Mouse (Mus musculus): ENCODE results near the gene Gm45062. TPM values are rescaled to one million over a fixed set of nuclear protein-coding genes. Genes with fewer than 3 reads are reported as not detected.

Gene Gm45062
- polyA plus RNA-seq, 1 experiment from 2014 or later, result 10.9 TPM

DNA sequence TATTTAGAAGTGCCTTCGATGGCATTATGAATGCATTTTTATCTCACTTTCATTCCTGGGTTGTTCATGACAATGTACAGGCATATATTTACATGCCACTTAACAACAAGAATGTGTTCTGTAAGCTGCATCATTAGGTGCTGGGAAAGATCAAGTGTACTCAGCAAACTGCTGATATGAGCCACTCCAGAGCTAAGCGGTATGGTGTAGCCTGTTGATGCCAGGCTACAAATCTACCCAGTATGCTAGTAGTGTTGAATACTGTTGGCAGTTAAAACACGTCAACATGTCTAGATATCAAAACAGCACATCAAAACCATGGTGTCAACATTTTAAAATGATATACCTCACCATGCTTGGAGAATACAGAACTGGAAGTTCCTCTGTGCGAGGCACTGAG, 150.6 kb downstream of the Gm45062 start:
- H3K27ac ChIP-seq, result no peak overlapping the region

GRCm38 (mm10) chr6:8412845-8413598, 153.8 kb downstream of the Gm45062 start:
- Histone ChIP-seq H3K36me3 (replicated peaks) (no peaks in the 10 kb centered on the region), H3K9me3 (no peaks in the 10 kb centered on the region), H3K4me1 (peaks cover 10% of the 10 kb centered on the region), H3K27me3 (replicated peaks) (no peaks in the 10 kb centered on the region), H3K27ac (0 out of 2 replicates have a peak overlapping the region, but pooled peaks have one; percentile 20), H3K9ac (no peak overlapping the region), H3K4me3 (no peak overlapping the region), H3K4me2 (peak overlapping the region; percentile 31; the same call in 1 of the 2 replicates)
- ATAC-seq (replicated peaks), result peak; percentile 51
- WGBS, result 49% methylated on average over 10 of the region's 10 CpGs

More for the DNA sequence above, 150.6 kb downstream of the Gm45062 start:
- Histone ChIP-seq H3K4me2 (no peak overlapping the region), H3K9ac (no peak overlapping the region), H3K4me1 (peaks cover 10% of the 10 kb centered on the region), H3K36me3 (replicated peaks) (no peaks in the 10 kb centered on the region), H3K9me3 (no peaks in the 10 kb centered on the region), H3K27me3 (replicated peaks) (no peaks in the 10 kb centered on the region), H3K4me3 (no peak overlapping the region)
- ATAC-seq (replicated peaks), result no peak
- WGBS, result 77% methylated on average over 4 of the region's 4 CpGs

- 44% methylated on average over 9 of the region's 9 CpGs for WGBS
- Histone ChIP-seq H3K4me2 (peak overlapping the region; percentile 31; the same call in 1 of the 2 replicates), H3K9me3 (no peaks in the 10 kb centered on the region), H3K9ac (no peak overlapping the region), H3K4me3 (peak overlapping the region; percentile 27), H3K36me3 (replicated peaks) (no peaks in the 10 kb centered on the region), H3K27me3 (replicated peaks) (no peaks in the 10 kb centered on the region), H3K4me1 (peaks cover 10% of the 10 kb centered on the region), H3K27ac (peak overlapping the region; percentile 16; the same call in 1 of the 2 replicates)
- peak; percentile 67 for ATAC-seq (replicated peaks)
Measured at GRCm38 (mm10) chr6:8414020-8414419, 154.8 kb downstream of the Gm45062 start.

DNA sequence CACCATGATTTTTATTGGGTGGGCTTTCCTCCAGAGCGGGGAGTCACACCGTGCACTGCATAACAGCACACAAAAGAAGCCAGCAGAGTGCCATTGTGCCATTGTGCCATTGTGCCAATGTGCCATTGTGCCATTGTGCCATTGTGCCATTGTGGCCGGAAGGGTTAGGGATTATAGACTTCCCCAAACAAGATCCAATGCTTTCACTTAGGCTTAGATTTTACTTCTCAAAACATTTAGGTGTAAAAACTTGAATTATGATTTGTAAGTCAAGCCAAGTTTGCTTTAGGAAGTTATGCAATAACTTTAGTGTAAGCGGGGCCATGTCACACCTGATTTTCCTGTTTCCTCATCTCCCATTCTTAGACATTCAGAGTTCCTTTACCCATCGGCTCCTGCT, 156.6 kb downstream of the Gm45062 start:
- no peaks in the 10 kb centered on the region for H3K27me3 ChIP-seq (replicated peaks)
- no peak overlapping the region for H3K27ac ChIP-seq
- H3K9me3 ChIP-seq, result no peaks in the 10 kb centered on the region
- no peak overlapping the region for H3K4me2 ChIP-seq
- no peaks in the 10 kb centered on the region for H3K36me3 ChIP-seq (replicated peaks)
- ATAC-seq (replicated peaks), result no peak
- WGBS, result 56% methylated on average over 5 of the region's 5 CpGs
- H3K4me1 ChIP-seq, result peaks cover 10% of the 10 kb centered on the region
- H3K9ac ChIP-seq, result no peak overlapping the region
- H3K4me3 ChIP-seq, result no peak overlapping the region

- ATAC-seq (replicated peaks), result no peak
- H3K4me2 ChIP-seq, result no peak overlapping the region
- H3K9ac ChIP-seq, result no peak overlapping the region
- no peak overlapping the region for H3K27ac ChIP-seq
- peaks cover 13% of the 10 kb centered on the region for H3K4me1 ChIP-seq
- H3K9me3 ChIP-seq, result no peaks in the 10 kb centered on the region
- WGBS, result 85% methylated on average over 8 of the region's 8 CpGs
- H3K27me3 ChIP-seq (replicated peaks), result no peaks in the 10 kb centered on the region
- no peak overlapping the region for H3K4me3 ChIP-seq
- H3K36me3 ChIP-seq (replicated peaks), result no peaks in the 10 kb centered on the region
Measured at GRCm38 (mm10) chr6:8416802-8417569, 157.7 kb downstream of the Gm45062 start.

DNA sequence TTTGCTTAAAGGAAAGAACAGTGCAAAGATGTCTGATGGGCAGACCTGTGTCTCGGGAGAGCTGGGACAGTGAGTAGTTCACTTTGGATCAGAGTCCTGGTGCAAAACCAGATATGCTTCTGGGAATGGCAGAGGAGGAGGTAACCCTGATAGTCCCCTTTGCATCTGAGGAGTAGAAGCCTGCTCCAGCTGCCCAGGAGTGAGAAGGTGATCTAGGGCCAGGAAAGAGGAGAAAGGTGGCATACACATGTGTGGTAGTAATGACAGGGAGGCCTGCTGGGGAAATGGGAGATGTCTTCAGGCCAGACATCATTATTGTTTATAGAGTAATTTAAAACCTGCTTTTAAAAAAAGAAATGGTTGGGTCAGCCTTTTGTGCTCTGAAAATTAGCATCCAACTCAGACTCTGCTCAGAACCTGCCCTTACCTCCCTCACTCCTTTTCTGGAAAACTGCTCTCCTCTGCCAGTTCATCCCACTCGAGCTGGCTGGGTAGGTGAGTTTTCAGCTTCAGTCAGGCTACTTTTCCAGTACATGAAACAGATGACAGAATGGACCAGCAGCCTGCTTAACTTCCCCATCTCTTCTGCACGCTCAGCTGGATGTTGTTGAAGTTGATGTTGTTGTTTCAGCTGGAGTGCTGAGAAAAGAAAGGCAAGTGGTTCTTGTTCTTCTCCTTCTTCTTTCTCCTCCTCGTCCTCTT, 160.4 kb downstream of the Gm45062 start:
- no peaks in the 10 kb centered on the region for H3K9me3 ChIP-seq
- no peak for ATAC-seq (replicated peaks)
- H3K4me2 ChIP-seq, result no peak overlapping the region
- H3K27me3 ChIP-seq (replicated peaks), result no peaks in the 10 kb centered on the region
- H3K4me1 ChIP-seq, result peaks cover 9% of the 10 kb centered on the region; the same call in 1 of the 2 replicates
- no peak overlapping the region for H3K9ac ChIP-seq
- H3K4me3 ChIP-seq, result no peak overlapping the region
- no peak overlapping the region for H3K27ac ChIP-seq
- WGBS, result 70% methylated on average over 4 of the region's 4 CpGs
- no peaks in the 10 kb centered on the region for H3K36me3 ChIP-seq (replicated peaks)

- 85% methylated on average over 1 of the region's 1 CpGs for WGBS
- no peak overlapping the region for H3K4me2 ChIP-seq
- H3K36me3 ChIP-seq (replicated peaks), result no peaks in the 10 kb centered on the region
- H3K9me3 ChIP-seq, result no peaks in the 10 kb centered on the region
- no peak overlapping the region for H3K27ac ChIP-seq
- no peak overlapping the region for H3K4me3 ChIP-seq
- no peaks in the 10 kb centered on the region for H3K27me3 ChIP-seq (replicated peaks)
- H3K9ac ChIP-seq, result no peak overlapping the region
- no peak for ATAC-seq (replicated peaks)
- H3K4me1 ChIP-seq, result peaks cover 9% of the 10 kb centered on the region; the same call in 1 of the 2 replicates
Measured at GRCm38 (mm10) chr6:8420187-8420503, 160.9 kb downstream of the Gm45062 start.

- Histone ChIP-seq H3K4me2 (no peak overlapping the region), H3K9me3 (no peaks in the 10 kb centered on the region), H3K27ac (no peak overlapping the region), H3K4me3 (no peak overlapping the region), H3K27me3 (replicated peaks) (no peaks in the 10 kb centered on the region), H3K36me3 (replicated peaks) (no peaks in the 10 kb centered on the region), H3K9ac (no peak overlapping the region), H3K4me1 (peaks cover 9% of the 10 kb centered on the region; the same call in 1 of the 2 replicates)
- no peak for ATAC-seq (replicated peaks)
- WGBS, result 74% methylated on average over 5 of the region's 5 CpGs
Measured at GRCm38 (mm10) chr6:8421421-8421820, 162.2 kb downstream of the Gm45062 start.

DNA sequence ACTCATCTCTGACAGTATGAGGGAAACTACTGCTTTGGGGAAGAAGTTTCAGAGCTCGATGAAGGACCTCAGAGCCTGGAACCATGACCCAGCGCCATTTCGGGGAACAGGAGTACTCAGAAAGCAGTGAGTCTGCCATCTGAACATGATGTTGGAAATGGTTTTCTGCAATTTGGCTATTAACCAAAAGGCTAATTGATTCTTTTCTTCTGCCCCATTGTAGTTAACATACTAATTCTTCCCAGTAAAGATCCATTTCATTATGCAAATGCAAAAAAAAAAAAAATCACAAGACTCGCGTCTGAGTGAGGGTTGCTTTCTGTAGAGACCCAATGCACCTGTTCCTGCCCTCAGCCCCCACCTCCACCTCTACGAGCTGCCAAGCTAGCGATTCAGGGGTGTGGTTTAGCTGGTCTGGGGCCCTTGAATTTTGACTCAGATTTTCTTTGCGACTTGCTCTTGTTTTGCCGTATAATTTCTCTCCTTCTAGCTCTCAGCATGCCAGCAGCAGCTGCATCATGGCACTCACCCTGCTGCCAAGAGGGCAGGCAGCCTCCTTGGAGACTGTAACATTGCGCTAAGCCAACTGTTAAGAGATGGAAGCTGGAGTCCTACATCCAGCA, 162.8 kb downstream of the Gm45062 start:
- no peaks in the 10 kb centered on the region for H3K27me3 ChIP-seq (replicated peaks)
- peaks cover 9% of the 10 kb centered on the region; the same call in 1 of the 2 replicates for H3K4me1 ChIP-seq
- H3K9me3 ChIP-seq, result no peaks in the 10 kb centered on the region
- no peak overlapping the region for H3K27ac ChIP-seq
- 55% methylated on average over 10 of the region's 10 CpGs for WGBS
- H3K9ac ChIP-seq, result no peak overlapping the region
- H3K36me3 ChIP-seq (replicated peaks), result no peaks in the 10 kb centered on the region
- no peak overlapping the region for H3K4me3 ChIP-seq
- peak; percentile 60; the same call in 1 of the 2 replicates for ATAC-seq (replicated peaks)
- 0 out of 2 replicates have a peak overlapping the region, but pooled peaks have one; percentile 1 for H3K4me2 ChIP-seq

DNA sequence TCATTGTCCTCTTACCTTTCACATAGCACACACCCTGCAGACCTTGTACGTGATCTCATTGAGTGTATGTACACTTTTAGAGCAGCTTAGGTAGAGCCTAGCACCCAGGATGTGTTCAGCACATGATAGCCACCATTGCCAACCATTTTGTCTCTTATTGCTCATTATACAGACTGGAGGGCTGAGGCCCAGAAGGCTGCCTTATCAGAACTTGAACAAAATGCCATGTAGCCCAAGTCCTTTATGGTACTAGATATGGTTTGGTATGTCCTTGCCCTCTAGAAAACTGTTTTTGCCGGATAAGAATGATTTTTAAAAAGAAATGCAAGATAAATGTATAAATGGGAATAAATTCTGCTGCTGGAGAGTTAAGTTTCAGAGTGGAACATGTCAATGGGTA, 163.9 kb downstream of the Gm45062 start:
- Histone ChIP-seq H3K9me3 (no peaks in the 10 kb centered on the region), H3K27me3 (replicated peaks) (no peaks in the 10 kb centered on the region), H3K9ac (no peak overlapping the region), H3K27ac (no peak overlapping the region), H3K4me2 (no peak overlapping the region), H3K4me1 (peaks cover 9% of the 10 kb centered on the region; the same call in 1 of the 2 replicates), H3K36me3 (replicated peaks) (no peaks in the 10 kb centered on the region), H3K4me3 (no peak overlapping the region)
- no peak for ATAC-seq (replicated peaks)
- WGBS, result 89% methylated on average over 2 of the region's 2 CpGs

GRCm38 (mm10) chr6:8427692-8428091, 168.4 kb downstream of the Gm45062 start:
- 87% methylated on average over 5 of the region's 5 CpGs for WGBS
- Histone ChIP-seq H3K4me3 (no peak overlapping the region), H3K27me3 (replicated peaks) (no peaks in the 10 kb centered on the region), H3K36me3 (replicated peaks) (no peaks in the 10 kb centered on the region), H3K27ac (no peak overlapping the region), H3K9ac (no peak overlapping the region), H3K4me2 (no peak overlapping the region), H3K4me1 (peaks cover under 1% of the 10 kb centered on the region; the same call in 1 of the 2 replicates), H3K9me3 (no peaks in the 10 kb centered on the region)
- ATAC-seq (replicated peaks), result no peak

Data from midbrain, embryonic 15.5 days (tissue).